Mouse (Mus musculus): Measurements from ENCODE around the gene Bach2.

The Bach2 gene

GRCm38 (mm10) chr4:32525000-32525399 is 286.4 kb downstream of the Bach2 start:
- no peak for DNase-seq (ENCODE audit: low read depth, low spot score)

- no peak for DNase-seq (ENCODE audit: low read depth, low spot score)
These were observed 287.7 kb downstream of the Bach2 start for GRCm38 (mm10) chr4:32526228-32526836.

- DNase-seq (ENCODE audit: low read depth, low spot score) = no peak
These were observed 290.9 kb downstream of the Bach2 start for GRCm38 (mm10) chr4:32529443-32529995.

GRCm38 (mm10) chr4:32530421-32530920 is 291.9 kb downstream of the Bach2 start:
- no peak for DNase-seq (ENCODE audit: low read depth, low spot score)

- DNase-seq (ENCODE audit: low read depth, low spot score) = peak; percentile 84
These were observed 292.6 kb downstream of the Bach2 start for GRCm38 (mm10) chr4:32530921-32531846.

- DNase-seq (ENCODE audit: low read depth, low spot score) = no peak
These were observed 293.5 kb downstream of the Bach2 start for GRCm38 (mm10) chr4:32532079-32532478.

- no peak for DNase-seq (ENCODE audit: low read depth, low spot score)
These were observed 295.1 kb downstream of the Bach2 start for GRCm38 (mm10) chr4:32533735-32534134.

- no peak for DNase-seq (ENCODE audit: low read depth, low spot score)
These were observed 297.0 kb downstream of the Bach2 start for GRCm38 (mm10) chr4:32535626-32536025.

- DNase-seq (ENCODE audit: low read depth, low spot score) = peak; percentile 49
These were observed 298.4 kb downstream of the Bach2 start for GRCm38 (mm10) chr4:32536870-32537508.

GRCm38 (mm10) chr4:32538088-32538487 is 299.5 kb downstream of the Bach2 start:
- peak; percentile 57 for DNase-seq (ENCODE audit: low read depth, low spot score)

GRCm38 (mm10) chr4:32538488-32538887 is 299.9 kb downstream of the Bach2 start:
- no peak for DNase-seq (ENCODE audit: low read depth, low spot score)

GRCm38 (mm10) chr4:32538987-32539386 is 300.4 kb downstream of the Bach2 start:
- DNase-seq (ENCODE audit: low read depth, low spot score) = no peak

GRCm38 (mm10) chr4:32544821-32545545 is 306.4 kb downstream of the Bach2 start:
- DNase-seq (ENCODE audit: low read depth, low spot score) = peak; percentile 54

GRCm38 (mm10) chr4:32545548-32545947 is 306.9 kb downstream of the Bach2 start:
- no peak for DNase-seq (ENCODE audit: low read depth, low spot score)

- no peak for DNase-seq (ENCODE audit: low read depth, low spot score)
These were observed 310.5 kb downstream of the Bach2 start for GRCm38 (mm10) chr4:32549150-32549549.

- no peak for DNase-seq (ENCODE audit: low read depth, low spot score)
These were observed 312.7 kb downstream of the Bach2 start for GRCm38 (mm10) chr4:32551337-32551736.

- no peak for DNase-seq (ENCODE audit: low read depth, low spot score)
These were observed 316.9 kb downstream of the Bach2 start for GRCm38 (mm10) chr4:32555506-32555905.

GRCm38 (mm10) chr4:32560246-32560645 is 321.6 kb downstream of the Bach2 start:
- no peak for DNase-seq (ENCODE audit: low read depth, low spot score)

GRCm38 (mm10) chr4:32560724-32561554 is 322.3 kb downstream of the Bach2 start:
- no peak for DNase-seq (ENCODE audit: low read depth, low spot score)

GRCm38 (mm10) chr4:32561555-32562095 is 323.0 kb downstream of the Bach2 start:
- no peak for DNase-seq (ENCODE audit: low read depth, low spot score)
